ENCODE assay signal across 16 mouse cellular contexts in genomic region chr8:46705145-46705544, GRCm38 (mm10).
"Had no signal": no experiment of that assay in that cellular context is flagged by ENCODE, and none has a peak within 500 bp of the region (broad histone marks: within the 10 kb centered on the region; RNA-seq: fewer than 3 reads in every experiment).

No protein-coding gene starts in this region.

- DNase-seq: gastrocnemius, postnatal 14 days; gastrocnemius, postnatal 36 days; heart, adult 11 months; heart, adult 2 months; heart, postnatal 14 days; heart, postnatal 36 days; kidney, adult 11 months; kidney, adult 2 months; kidney, postnatal 14 days; kidney, postnatal 36 days; layer of hippocampus, adult 9-11 months; layer of hippocampus, postnatal 36 days; left cerebral cortex, postnatal 4 days had no signal

- ATAC-seq: hindbrain, postnatal 0 days; intestine, embryonic 16.5 days; liver, embryonic 12.5 days had no signal
